Mouse (Mus musculus): ENCODE measurements at regions not wholly inside any gene's neighbourhood (a gene's known extent, or its start where the extent isn't known, plus 50 kb on each side); places are given as distances from the start of the nearest gene placed in this dataset.

- TF ChIP-seq GATA1 (IDR thresholded peaks at IDR 0.05; ENCODE audit: borderline replicate concordance, low read length) (no peak), FLI1 (IDR thresholded peaks at IDR 0.05; ENCODE audit: low read length) (no peak)
Observed at GRCm38 (mm10) chr9:43394204-43394603, 83.6 kb downstream of the Trim29 start.

Data from megakaryocyte, embryonic 14.5 days (primary cell).